Mouse (Mus musculus) lung, postnatal 0 days (tissue): ENCODE measurements around the gene Inka1.

Experiments used
- CTCF ChIP-seq: IDR thresholded peaks from 2 replicates; pipeline ENCODE4 v1.5.1; 2016; ENCODE audit warnings: antibody characterized with exemption, mild to moderate bottlenecking
- EP300 ChIP-seq: IDR thresholded peaks from 2 replicates; pipeline ENCODE4 v1.6.1; 2016; ENCODE audit warnings: antibody characterized with exemption, mild to moderate bottlenecking, control low read depth

GRCm38 (mm10) chr9:107975399-107976386, 10.0 kb downstream of the Inka1 start, which contains the start of gene Uba7:
- TF ChIP-seq EP300 (no peak), CTCF (no peak)
